Mouse (Mus musculus) megakaryocyte progenitor cell, adult 5-6 weeks (primary cell): ENCODE measurements around the gene Poc1b. TPM values are rescaled to one million over a fixed set of nuclear protein-coding genes. Genes with fewer than 3 reads are reported as not detected.

Source experiments
- ATAC-seq: replicated peaks from 2 replicates; pipeline ENCODE4 v1.8.0; 2016; ENCODE audit warnings: mild to moderate bottlenecking, moderate TSS enrichment, inconsistent platforms; ENCODE audit not compliant: poor library complexity
- total RNA-seq, 2 experiments: library from RNA; stranded (forward) in 1 of 2; stranded (reverse) in 1 of 2; fragments of 157-497, 149-512 nt in 1 of 2; fragments of 200-1000 nt in 1 of 2; gene quantifications; 2 replicates each; pipeline versions ENCODE4 v1.2.3 to v1.2.4; 2015 to 2017

The Poc1b gene
- total RNA-seq, 2 experiments from 2014 or later = 12.0 to 41.8 TPM

DNA sequence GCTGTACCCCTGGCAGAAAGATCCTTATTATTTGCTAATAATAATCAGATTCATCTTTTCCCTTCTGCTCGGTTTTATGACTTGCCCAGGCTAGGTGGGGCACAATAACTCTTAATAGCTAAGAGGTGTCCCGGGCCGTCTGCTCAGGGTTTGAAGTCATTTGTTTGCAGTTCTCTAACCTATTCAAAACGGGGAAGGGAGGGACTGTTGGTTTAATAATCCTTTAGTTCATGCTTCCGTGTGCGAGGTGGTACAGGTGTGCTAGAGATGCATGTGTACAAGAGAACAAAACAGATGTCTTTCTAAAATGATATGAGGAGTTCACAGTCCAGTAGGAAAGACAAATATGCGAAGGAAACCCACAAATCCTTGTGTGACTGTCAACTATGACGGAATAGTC is 7.5 kb downstream of the Poc1b start:
- ATAC-seq = no peak

DNA sequence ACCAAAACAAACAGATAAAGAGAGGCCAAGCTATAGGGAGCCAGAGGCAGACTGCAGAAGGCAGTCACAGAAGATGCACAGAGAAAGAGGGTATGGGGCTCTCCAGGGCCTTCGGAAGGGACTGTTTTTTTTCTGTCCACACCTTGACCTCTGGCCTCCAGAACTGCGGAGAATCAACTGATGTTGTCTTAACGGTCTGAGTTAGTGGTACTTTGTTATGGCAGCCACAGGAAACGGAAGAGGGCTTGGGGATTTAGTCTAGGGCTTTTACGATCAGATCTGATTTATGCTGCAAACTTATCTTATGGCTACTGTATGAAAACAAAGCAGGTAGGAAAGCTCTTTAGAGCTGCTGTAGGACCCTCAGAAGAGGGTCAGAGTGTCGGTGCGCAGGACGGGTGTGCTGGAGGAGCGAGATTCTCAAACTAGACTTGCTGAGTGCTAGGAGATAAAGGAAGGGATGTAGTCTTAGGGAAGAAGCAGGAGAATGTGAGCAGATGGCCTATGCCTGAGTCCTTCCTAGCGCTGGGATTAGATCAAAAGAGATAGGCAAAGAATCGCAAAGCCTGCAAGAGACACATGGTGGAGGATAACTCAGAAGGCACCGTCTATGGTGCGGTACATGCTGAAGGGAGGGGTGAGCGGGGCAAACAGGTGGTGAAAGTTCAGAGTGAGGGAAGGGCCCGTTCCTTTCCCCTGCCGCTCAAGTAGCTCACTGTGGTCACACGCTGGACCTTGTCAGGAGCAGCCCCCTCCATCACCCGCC is 8.8 kb downstream of the Poc1b start:
- ATAC-seq = no peak

DNA sequence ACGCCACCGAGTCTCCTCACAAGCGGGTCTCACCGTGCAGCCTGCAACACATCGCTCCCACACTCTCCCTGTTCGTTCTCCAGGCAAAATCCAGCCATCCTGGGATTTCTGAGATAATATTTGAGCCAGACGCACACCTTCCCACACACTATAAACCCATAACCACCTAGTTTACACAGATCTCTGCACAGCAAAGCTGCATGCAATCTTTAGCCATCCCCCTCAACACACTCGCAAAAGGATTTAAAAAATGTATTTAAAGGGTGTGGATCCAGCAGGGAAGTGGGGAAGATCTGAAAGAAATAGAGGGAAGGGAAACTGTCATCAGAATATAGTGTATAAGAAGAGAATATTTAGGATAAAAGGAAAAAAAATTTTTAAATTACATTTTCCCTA is 9.4 kb downstream of the Poc1b start:
- ATAC-seq = no peak

DNA sequence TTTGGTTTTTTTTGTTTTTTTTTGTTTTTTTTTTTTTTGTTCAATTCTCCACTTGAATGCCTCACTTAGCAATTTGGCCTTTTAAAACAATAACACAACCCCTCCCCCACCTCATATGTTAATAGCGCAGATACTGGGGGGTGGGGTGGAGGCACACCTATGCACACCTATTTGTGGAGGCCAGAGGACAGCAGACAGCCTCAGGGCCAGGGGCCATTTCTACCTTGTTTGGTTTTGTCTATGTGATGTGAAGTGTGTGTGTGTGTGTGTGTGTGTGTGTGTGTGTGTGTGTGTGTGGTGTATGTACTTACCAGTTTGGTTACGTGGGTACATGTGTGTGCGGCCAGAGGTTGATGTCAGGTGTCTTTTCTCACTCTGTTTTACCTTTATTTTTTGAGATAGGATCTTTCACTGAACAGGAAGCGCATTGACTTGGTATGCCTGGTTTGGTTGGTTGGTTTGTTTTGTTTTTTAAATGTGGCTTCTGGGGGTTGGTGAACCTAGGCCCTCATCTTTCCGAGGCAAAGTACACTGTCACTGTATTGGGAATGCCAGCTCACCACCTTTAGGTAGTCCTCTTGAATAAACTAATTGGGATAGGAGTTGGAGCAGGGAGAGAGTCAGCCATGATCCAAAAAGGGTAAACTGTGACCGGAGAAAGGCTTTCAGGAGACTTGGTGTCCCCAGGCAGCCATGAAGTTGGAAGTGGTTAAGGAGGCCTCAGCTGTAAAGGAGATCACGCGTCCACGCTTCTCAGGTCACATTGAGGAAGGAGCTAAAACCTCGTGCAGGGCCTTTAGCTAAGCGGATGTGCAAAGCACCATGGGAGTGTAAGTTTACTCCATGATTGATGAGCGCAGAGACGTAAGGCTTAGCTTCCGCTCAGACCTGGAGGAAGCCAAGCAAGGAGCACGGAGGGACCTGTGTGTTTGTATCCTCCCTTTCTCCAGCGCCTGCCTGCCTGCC is 10.1 kb downstream of the Poc1b start:
- no peak for ATAC-seq

DNA sequence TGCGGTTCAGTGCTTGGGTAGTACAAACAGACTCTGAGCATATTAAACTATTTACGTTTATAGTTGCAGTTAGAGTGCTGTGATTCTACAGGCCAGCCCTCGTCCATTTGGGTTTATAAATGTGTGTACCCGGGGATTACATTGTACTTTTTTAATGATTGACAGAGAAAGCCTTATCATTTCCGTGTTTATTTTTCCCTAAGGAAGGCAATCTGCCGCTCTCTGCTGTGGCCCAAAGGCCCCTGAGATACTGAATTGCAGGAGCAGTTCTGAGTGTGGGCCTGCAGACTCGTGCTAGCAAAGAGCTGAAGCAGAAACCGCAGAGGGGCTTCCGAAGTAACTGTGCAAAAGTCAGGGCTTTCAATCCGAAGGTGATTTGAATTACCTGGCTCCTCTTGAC is 11.0 kb downstream of the Poc1b start:
- no peak for ATAC-seq

DNA sequence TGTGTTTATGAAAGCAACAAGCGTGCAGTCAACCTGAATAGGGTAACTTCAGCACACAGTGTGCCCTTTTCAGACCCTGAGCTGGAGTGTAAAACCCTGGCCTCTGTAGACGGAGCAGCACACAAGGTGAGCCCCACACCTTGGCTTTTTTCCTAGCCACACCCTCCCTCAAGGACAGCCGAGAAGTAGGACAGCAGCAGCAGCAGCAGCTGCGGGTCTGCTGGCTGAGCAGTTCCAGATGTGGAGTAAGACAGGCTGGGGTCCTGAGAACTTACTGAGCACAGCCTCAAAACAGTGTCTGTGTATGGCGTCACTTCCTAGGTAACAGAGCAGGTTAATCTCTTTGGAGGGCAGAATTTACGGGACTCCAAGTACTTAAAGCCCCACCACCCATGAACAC is 11.9 kb downstream of the Poc1b start:
- ATAC-seq = no peak

DNA sequence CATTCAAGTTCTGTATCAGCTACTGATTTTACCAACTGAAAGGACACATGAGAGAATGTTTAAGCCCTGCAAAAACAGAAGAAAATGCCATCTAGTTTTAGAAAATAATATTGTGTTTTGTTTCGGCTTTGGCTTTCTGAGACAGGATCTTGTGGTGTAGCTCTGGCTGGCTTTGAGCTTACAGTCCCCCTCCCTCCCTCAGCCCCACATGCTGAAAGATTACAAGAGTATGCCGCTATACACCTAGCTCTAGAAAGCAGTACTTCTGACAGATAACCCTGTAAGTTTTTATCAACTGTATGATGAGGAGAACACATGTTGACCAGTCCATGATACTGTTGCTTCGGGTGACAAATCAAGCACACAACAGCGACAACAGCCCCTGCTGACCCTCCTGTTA is 12.6 kb downstream of the Poc1b start:
- ATAC-seq = peak; percentile 32; the same call in 1 of the 2 replicates

DNA sequence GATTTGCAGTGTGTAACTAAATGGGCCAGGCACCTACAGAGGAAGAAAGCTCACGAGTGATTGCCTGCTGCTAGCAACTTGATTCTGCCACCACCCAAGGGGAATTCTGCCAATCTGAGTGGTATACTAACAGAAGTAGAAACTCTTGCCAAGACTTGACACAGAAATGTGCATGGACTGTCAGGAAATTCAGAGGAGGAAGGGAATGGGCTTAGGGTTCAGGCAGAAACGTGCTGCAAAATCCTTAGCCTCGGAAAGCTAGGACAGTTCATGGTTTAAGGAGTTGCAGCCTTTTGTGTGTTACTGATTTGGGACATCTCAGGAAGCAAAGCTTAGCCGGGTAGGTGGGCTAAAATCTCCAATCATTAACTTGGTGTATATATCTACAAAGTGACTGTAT is 19.4 kb downstream of the Poc1b start, which contains the start of gene Phxr2:
Gene Phxr2 (minus strand): TSS at position 101 of the 400 bp plus-strand sequence.
- ATAC-seq = no peak

DNA sequence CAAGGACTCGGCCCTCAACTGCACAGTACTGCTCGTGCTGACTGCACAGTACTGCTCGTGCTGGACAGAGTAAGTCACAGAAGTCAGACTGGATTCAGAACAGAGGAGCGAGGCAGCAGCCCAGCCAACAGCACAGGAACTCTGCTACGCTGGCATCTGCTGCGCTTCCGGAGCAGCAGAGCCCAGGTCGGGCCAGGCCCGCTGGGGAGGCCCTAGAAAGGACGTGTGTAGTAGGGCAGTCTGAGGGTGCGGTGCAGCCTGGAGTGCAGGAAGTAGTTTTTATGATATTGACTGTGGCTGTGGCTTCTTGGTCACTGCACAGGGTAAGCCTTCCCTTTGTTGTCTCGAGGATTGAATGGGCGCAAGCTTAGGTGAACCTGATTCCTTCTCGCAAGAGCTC is 20.1 kb downstream of the Poc1b start:
- ATAC-seq = peak; percentile 43

DNA sequence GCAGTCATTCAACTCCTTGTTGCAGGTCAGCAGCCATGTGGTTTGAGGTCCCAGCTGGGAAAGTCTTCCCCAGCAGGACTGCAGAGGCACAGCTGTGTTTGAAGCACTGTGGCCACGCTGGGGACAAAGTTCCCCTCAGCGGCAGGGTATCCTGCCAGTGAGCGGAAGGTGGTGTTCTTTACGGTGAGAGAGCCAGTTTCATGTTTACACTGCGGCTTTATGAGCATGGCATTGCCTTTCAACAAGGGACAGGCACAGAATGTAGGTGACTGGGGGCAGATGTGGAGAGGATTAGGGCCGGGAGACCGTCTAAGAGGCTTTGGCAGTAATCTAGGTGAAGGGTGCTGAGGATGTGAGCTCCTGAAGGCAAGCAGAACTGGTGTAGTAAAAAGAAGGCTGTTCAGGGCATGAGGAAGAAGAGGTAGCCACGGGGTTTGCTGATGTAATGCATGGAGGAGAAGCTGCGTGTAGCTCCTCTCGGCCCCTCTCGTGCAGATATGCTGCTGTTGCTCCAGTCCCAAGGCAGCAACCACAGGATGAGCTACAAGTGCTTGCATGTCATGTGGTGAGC is 20.9 kb downstream of the Poc1b start:
- ATAC-seq = peak; percentile 54

DNA sequence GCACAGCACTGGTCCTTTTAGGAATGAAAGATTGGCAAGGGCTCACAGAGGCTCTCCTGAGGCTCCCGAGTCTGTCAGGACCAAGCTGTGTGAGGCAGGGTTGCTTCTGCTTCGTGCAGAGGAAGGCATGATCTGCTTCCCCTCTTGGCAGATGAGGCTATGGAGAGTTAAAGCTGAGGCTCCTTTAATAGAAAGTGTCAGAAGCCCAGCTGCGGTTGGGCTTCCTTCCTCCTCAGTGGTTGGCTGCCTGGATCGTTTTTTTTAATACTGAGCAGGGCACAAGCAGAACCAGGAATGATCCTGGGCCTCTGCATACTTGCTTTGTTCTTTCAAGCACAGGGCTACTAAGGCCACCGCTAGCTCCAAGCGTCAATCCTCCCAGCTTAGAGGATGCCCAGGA is 23.8 kb downstream of the Poc1b start:
- peak; percentile 64 for ATAC-seq

DNA sequence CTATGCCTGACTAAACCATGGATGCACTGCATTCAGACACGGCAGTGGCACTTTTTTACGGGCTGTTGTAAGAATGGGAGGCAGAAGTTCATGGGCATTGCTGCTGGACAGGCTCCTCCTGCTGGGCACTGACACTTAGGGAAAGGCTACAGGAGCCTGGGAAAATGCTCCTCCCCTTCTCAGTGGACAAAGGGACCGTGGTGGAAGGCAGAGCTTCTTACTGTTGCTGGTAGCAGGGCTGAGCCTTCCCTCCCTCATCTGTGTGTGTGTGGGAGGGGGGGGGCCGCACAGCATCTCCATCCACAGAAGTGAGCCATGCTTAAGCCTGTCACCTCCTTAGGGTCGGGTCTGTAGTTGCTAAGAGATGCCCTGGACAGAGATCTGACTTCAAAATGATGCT is 24.5 kb downstream of the Poc1b start:
- no peak for ATAC-seq

DNA sequence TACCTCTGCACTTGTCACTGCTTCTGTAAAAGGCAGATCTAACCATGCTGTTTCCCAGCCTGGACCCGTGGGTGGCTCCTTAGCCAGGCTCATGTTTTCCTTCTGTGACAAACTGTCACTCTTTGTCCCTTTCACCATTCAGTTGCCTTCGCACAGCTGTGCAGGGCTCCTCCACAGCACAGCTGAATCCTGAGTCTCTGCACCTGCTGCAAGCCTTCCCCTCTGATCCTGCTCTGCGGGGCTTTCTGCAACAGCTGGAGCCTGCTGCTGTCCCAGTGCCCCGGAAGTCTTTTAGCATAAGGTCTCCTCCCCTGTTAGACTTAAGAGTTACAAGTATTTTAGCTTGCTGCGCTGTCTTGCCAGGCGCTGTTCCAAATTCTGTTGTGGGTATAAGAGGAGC is 25.4 kb downstream of the Poc1b start:
- ATAC-seq = peak; percentile 13

DNA sequence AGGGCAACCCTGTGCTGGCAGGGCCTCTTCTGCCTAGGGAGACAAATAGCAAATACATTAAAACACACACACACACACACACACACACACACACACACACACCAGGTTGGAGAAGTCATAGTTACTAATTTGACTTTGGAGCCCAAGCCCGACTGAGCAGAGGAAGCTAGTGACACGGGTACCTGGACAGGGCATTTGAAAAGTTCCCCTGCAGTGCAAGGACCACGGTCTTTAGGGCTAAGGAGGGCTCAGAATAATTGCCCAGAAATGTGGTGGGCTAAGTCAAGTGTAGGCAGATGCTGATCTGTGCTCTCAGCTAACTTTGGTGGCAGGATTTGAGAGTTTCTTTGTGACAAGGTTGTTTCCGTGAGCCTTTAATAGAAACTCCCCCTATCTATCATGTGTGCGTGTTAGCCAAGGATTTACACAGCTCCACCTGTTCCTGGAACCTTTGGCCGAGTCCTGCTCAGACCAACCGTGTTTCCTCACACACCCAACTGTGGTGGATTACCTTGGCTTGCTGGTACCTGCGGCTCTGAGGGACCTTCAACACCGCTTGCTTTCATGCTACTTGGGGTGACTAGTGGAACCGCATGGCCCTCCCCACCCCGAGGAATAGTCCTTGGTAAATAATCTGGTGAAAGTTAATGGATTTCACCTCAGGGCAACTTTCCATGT is 25.9 kb downstream of the Poc1b start:
- ATAC-seq = no peak

DNA sequence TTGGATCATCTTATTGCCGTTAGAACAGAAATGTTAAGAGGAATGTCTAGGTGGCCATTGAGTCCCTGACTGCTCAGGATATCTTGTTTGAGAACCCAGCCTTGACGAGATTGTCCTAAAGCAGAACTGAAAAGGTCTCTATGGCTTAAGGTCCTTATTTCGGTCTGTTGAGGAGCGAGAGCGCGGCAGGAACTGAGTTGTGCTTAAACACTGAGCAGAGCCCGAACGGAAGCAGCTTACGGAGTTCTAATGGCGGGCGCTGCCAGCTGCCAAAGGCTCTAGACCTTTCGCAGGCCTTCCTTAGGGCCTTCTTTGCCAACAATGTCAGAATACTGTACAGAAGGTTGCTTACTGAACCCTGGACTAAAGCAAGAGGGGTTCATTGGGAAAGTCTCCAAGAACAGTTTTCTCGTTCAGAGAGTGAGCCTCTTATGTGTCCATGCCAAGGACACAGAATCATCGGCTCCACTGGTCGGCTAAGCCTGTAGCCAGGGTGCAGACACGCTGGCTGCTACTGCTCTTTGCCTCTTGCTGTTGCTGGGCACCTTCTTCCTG is 26.6 kb downstream of the Poc1b start:
- ATAC-seq = no peak

DNA sequence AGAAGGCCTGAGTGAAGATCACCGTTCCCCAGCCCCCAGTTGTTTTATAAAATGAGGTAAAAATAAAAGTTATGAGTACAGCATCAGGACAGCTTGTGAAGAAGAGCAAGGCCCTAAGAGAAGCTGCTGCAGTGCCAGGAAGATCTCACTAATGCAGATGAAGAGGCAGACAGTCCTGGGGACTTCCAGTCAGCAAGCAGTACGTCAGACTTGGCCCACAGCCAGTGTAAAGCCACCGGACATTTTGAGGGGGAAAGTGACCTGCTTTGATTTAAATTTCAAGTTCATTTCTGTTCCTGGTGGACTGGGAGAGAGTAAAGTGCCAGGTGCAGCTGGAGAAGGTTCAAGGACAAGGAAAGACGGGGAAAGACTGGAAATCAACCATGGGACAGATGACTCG is 29.5 kb downstream of the Poc1b start:
- ATAC-seq = no peak

DNA sequence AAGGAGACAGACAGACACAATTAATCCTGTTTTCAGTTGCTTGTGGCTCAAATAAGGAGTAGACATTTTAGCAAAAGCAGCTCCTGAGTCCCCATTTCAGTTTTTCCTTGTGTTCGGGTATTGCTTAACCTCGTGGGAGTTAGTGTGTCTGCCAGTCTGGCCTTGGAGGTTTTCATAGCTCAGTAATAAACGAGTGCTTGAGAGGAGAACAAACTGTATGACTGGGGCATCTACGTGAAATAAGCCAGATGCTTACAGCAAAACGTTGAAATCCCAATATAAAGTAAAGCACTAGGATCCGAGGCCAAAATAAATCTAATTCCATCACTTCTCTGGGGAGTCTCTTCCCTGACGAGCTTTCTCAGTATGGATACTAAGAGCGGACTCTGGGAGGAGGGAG is 38.8 kb downstream of the Poc1b start:
- no peak for ATAC-seq

DNA sequence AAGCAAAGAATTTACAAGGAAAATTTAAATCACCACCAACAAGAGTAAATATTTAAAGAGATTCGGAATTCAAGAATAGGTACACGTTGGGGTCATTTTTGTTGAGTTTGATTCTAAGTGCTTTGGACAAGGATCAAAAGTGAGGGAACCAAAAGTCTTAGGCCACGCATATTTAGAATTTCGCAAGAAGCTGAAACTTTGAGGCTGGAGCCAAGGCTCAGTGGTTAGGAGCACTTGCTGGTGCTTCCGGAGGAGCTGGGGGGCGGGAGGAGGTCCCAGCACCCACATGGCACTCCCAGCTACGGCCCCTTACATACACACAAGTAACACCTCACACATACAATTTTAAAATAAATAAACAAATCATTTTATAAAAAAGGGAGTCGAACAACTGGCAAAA is 39.8 kb downstream of the Poc1b start:
- ATAC-seq = peak; percentile 77

DNA sequence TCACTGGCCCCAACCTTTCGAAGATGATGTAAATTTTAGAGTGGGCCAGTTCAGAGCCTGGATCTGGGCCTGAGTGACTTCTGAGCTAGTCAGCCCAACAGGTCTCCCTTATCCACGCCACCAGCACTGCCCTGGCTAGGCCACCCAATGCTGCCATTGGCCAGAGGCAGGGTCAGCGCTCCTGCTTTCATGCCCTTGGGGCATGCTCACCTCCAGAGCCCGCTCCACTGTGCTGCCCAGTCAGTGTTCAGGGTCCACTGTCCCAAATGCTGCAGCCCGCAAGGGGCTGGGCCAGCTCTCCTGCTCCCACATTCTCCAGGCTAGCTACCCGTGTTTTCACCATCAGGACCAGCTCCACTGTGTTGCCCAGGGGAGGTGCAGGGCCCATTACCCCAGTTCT is 43.2 kb downstream of the Poc1b start:
- ATAC-seq = no peak

DNA sequence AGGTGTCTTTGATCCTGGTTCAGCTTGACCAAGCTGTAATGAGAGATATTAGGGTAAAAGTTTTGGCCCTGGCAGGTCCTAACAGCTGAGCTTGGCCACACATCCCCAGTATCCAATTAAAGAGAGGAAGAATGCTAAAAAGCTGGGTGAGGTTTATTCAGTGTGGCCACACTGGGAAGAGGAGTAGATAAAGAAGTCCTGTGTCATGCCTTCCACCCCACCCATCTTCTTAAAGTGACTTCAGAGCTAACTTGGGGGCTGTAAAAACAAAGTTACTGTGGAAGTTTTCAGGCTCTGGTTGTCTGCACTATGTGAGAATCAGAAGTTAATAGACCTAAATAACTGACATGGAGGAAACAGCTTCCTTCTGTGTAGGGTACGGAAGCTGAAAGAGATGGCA is 44.7 kb downstream of the Poc1b start:
- ATAC-seq = peak; percentile 64

DNA sequence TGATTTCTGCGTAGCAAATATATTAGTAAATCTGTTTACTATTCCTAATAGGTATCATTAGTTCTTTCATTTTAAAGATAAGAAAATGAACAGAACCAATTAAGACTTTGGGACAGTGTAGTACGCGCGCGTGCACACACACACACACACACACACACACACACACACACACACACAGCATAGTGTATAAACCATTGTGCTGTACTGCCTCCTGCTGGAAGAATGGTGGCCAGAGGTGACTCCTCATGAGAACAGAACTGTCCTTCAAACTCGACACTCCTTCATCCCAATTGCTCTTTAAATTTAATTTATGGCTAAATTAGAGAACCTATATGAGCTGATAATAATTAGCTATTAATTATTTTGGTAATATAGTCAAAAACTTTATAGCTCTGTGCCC is 45.2 kb downstream of the Poc1b start:
- ATAC-seq = peak; percentile 72
